Mouse (Mus musculus) heart, adult 2 months (tissue): ENCODE results near the gene Nbea. TPM values are rescaled to one million over a fixed set of nuclear protein-coding genes. Genes with fewer than 3 reads are reported as not detected.
A peak's percentile ranks its signal among the peaks of the same experiment; 100 is the strongest.

Experiments
- DNase-seq, 2 experiments: peaks; one replicate each; pipeline ENCODE4 v3.0.0; 2021
- H3K27ac ChIP-seq: fragments of 200-600 bp; 2 replicates; pipeline ENCODE4 v1.8.1; 2022
- H3K27me3 ChIP-seq: fragments of 200-500 bp; 2 replicates; pipeline ENCODE4 v1.6.1; 2012; ENCODE audit warnings: mild to moderate bottlenecking, low read length, inconsistent platforms, mixed read lengths; ENCODE audit not compliant: control insufficient read depth, insufficient read depth
- H3K36me3 ChIP-seq: fragments of 200-500 bp; 2 replicates; pipeline ENCODE4 v1.6.1; 2012; ENCODE audit warnings: low read length, inconsistent platforms; ENCODE audit not compliant: control insufficient read depth, insufficient read depth
- H3K4me1 ChIP-seq: fragments of 200-500 bp; 2 replicates; pipeline ENCODE4 v1.6.1; 2011; ENCODE audit warnings: low read length; ENCODE audit not compliant: control insufficient read depth, insufficient read depth
- H3K4me3 ChIP-seq: fragments of 200-600 bp; 2 replicates; pipeline ENCODE4 v1.8.1; 2022
- H3K79me2 ChIP-seq: fragments of 200-500 bp; replicated peaks from 2 replicates; pipeline ENCODE4 v1.6.1; 2012; ENCODE audit warnings: mild to moderate bottlenecking, inconsistent platforms, low read length, moderate library complexity, mixed read lengths; ENCODE audit not compliant: control insufficient read depth, insufficient read depth
- H3K9ac ChIP-seq: fragments of 200-500 bp; 2 replicates; pipeline ENCODE4 v1.6.1; 2012; ENCODE audit warnings: low read depth, mild to moderate bottlenecking, control low read depth, inconsistent platforms, low read length, mixed read lengths
- CTCF ChIP-seq: fragments of 200-600 bp; IDR thresholded peaks from 2 replicates; pipeline ENCODE4 v1.8.1; 2022; ENCODE audit warnings: antibody characterized with exemption, mild to moderate bottlenecking, moderate library complexity
- EP300 ChIP-seq: fragments of 200-500 bp; IDR thresholded peaks from 2 replicates; pipeline ENCODE4 v1.6.1; 2011; ENCODE audit warnings: low read depth, low read length, control low read depth; ENCODE audit not compliant: insufficient read depth
- POLR2A ChIP-seq: fragments of 200-500 bp; IDR thresholded peaks from 2 replicates; pipeline ENCODE4 v1.6.1; 2011; ENCODE audit warnings: mild to moderate bottlenecking, low read depth, low read length, control low read depth; ENCODE audit not compliant: insufficient read depth
- WGBS: fragments of 180-500 bp; shearing (Covaris S2); methylation state at CpG from one replicate; pipeline ENCODE4 v1.1.7; 2018; 5-methylcytosine and 5-hydroxymethylcytosine counted together
- intact Hi-C: fragments of 180-260 bp; cut with DNase I; formaldehyde crosslinking; loops from one replicate; pipeline ENCODE4 v1.15.1; 2025
- polyA plus RNA-seq: library from polyadenylated mRNA; depleted of rRNA; stranded (reverse); fragments of >200 nt; gene quantifications from 2 replicates; pipeline ENCODE4 v1.2.3, GENCODE M21; 2012
- total RNA-seq, 2 experiments: library from RNA; stranded (reverse); gene quantifications; 2 replicates each; pipeline ENCODE4 v1.2.3; 2021

The Nbea gene
- total and polyA plus RNA-seq, 3 experiments, result 6.2 to 12.4 (median 11.9) TPM

- intact Hi-C loops, result loop anchor here (10.0 kb wide), 2 partner anchors 259 to 409 kb away; no protein-coding TSS in a partner anchor
- no peaks in the 10 kb centered on the region; the same call in 1 of the 2 replicates for H3K4me1 ChIP-seq
- H3K36me3 ChIP-seq, result no peaks in the 10 kb centered on the region
- peak overlapping the region; percentile 34 for H3K4me3 ChIP-seq
- DNase-seq, result peak; percentile 14 to 30
- no peak for TF ChIP-seq EP300
- TF ChIP-seq CTCF, result no peak
- TF ChIP-seq POLR2A, result no peak
- WGBS, result 52% methylated on average over 45 of the region's 45 CpGs
- H3K9ac ChIP-seq, result no peak overlapping the region
- peaks cover 2% of the 10 kb centered on the region; the same call in 1 of the 2 replicates for H3K27me3 ChIP-seq
- H3K27ac ChIP-seq, result no peak overlapping the region
- H3K79me2 ChIP-seq, result no peaks in the 10 kb centered on the region
Observed at GRCm38 (mm10) chr3:55783171-55784081, 400.1 kb downstream of the Nbea start.

- H3K4me3 ChIP-seq, result peak overlapping the region; percentile 34
- peak overlapping the region; percentile 19; the same call in 1 of the 2 replicates for H3K9ac ChIP-seq
- peaks cover 2% of the 10 kb centered on the region; the same call in 1 of the 2 replicates for H3K27me3 ChIP-seq
- no peaks in the 10 kb centered on the region; the same call in 1 of the 2 replicates for H3K4me1 ChIP-seq
- WGBS, result 48% methylated on average over 22 of the region's 22 CpGs
- no peaks in the 10 kb centered on the region for H3K36me3 ChIP-seq
- DNase-seq, result peak; percentile 12 to 40
- TF ChIP-seq EP300 (no peak), POLR2A (no peak), CTCF (no peak)
- H3K27ac ChIP-seq, result no peak overlapping the region
- intact Hi-C loops, result loop anchor here (10.0 kb wide), 2 partner anchors 258 to 408 kb away; no protein-coding TSS in a partner anchor
- H3K79me2 ChIP-seq, result no peaks in the 10 kb centered on the region
Observed at GRCm38 (mm10) chr3:55782771-55783170, 400.7 kb downstream of the Nbea start.

GRCm38 (mm10) chr3:55782056-55782687 is 401.3 kb downstream of the Nbea start, which contains the start of gene Mab21l1:
Gene Mab21l1, plus strand, starts transcription at chr3:55782510.
- Histone ChIP-seq H3K27me3 (peaks cover 2% of the 10 kb centered on the region; the same call in 1 of the 2 replicates), H3K36me3 (no peaks in the 10 kb centered on the region), H3K9ac (peak within 1 kb of the TSS; percentile 19; the same call in 1 of the 2 replicates), H3K4me1 (no peaks in the 10 kb centered on the region; the same call in 1 of the 2 replicates), H3K79me2 (no peaks in the 10 kb centered on the region), H3K27ac (no peak within 1 kb of the TSS), H3K4me3 (peak within 1 kb of the TSS; percentile 34)
- peak; percentile 17 to 31 for DNase-seq
- 67% methylated on average over 16 of the region's 16 CpGs for WGBS
- intact Hi-C loops, result loop anchor here (10.0 kb wide), 2 partner anchors 257 to 407 kb away; no protein-coding TSS in a partner anchor
- no peak for TF ChIP-seq EP300
- no peak for TF ChIP-seq CTCF
- TF ChIP-seq POLR2A, result no peak

- Histone ChIP-seq H3K4me1 (no peaks in the 10 kb centered on the region; the same call in 1 of the 2 replicates), H3K9ac (no peak overlapping the region), H3K27ac (no peak overlapping the region), H3K27me3 (peaks cover 2% of the 10 kb centered on the region; the same call in 1 of the 2 replicates), H3K79me2 (no peaks in the 10 kb centered on the region), H3K4me3 (no peak overlapping the region), H3K36me3 (no peaks in the 10 kb centered on the region)
- WGBS, result 93% methylated on average over 5 of the region's 5 CpGs
- intact Hi-C loops, result loop anchor here (10.0 kb wide), 2 partner anchors 257 to 407 kb away; no protein-coding TSS in a partner anchor
- TF ChIP-seq POLR2A (no peak), CTCF (no peak), EP300 (no peak)
- DNase-seq, result no peak
Observed at GRCm38 (mm10) chr3:55781429-55782055, 402.0 kb downstream of the Nbea start.
